Mouse (Mus musculus): ENCODE measurements around the gene March4. TPM values are rescaled to one million over a fixed set of nuclear protein-coding genes. Genes with fewer than 3 reads are reported as not detected.

Gene March4
- polyA plus RNA-seq, 2 experiments, result not detected

DNA sequence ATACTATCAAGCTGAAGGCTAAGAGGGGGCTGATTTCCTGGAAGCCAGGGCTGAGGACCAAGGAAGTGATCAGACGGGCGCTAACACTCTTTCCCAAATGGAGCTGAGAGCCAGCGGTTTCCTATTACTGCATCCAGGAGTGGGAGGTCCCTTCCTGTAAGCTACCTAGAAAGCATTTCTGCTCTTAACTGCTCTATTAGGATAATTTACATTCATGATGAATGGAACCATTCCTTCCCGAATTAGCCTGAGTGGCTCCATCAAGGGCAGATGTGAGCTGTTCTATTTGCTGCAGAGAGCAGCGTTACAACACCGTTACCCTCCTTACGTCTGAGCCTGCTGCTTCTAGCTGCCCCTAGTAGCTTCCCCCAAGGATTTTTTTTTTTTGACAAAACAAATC lies 37.3 kb upstream of the March4 start:
- DNase-seq (ENCODE audit: low read depth in 3 of 3, low spot score in 3 of 3) (no peak), ATAC-seq (ENCODE audit: insufficient read depth) (no peak)
- 49% methylated on average over 7 of the region's 7 CpGs for WGBS (ENCODE audit: insufficient replicate concordance)
- H3K9me3 ChIP-seq (ENCODE audit: control insufficient read depth, low read length), result no peaks in the 10 kb centered on the region
- H3K27me3 ChIP-seq (ENCODE audit: control insufficient read depth, insufficient read depth, low read length), result no peaks in the 10 kb centered on the region; the same call in none of the 2 replicates
- H3K27ac ChIP-seq, result no peak overlapping the region
- H3K36me3 ChIP-seq (replicated peaks; ENCODE audit: control insufficient read depth, insufficient read depth, low read depth), result no peaks in the 10 kb centered on the region
- TF ChIP-seq EP300 (IDR thresholded peaks at IDR 0.05; ENCODE audit: low read depth), result no peak
- no peak for TF ChIP-seq CTCF (IDR thresholded peaks at IDR 0.05; ENCODE audit: low read depth)
- H3K4me1 ChIP-seq (replicated peaks; ENCODE audit: control insufficient read depth in 2 of 2, insufficient read depth in 2 of 2, low read length in 1 of 2), result no peaks in the 10 kb centered on the region
- H3K4me2 ChIP-seq (ENCODE audit: low read depth), result no peak overlapping the region
- no peak overlapping the region for H3K9ac ChIP-seq (replicated peaks)
- no peak overlapping the region for H3K4me3 ChIP-seq (ENCODE audit: insufficient read depth in 1 of 2, low read depth in 2 of 2, low read length in 2 of 2)

DNA sequence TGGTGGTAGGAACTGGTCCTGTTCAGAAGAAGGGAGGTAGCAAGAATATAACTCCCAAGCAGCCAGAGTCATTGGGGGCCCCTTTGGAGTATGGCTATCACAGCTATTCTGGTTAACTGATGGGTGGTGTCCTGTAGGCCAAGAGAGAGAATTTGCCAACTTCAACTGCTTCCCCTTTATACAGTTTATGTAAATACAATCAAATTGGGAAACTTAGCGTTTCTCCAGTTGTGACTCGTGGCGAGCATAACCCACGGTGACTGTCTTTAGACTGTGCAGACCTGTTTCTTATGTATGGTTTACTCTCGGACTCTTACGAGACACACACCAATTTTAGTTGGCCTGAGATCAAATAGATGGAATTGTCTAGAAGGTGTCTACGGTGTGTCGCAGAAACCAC lies 32.0 kb upstream of the March4 start:
- no peak for ATAC-seq (ENCODE audit: insufficient read depth)
- H3K9me3 ChIP-seq (ENCODE audit: control insufficient read depth, low read length), result no peaks in the 10 kb centered on the region

DNA sequence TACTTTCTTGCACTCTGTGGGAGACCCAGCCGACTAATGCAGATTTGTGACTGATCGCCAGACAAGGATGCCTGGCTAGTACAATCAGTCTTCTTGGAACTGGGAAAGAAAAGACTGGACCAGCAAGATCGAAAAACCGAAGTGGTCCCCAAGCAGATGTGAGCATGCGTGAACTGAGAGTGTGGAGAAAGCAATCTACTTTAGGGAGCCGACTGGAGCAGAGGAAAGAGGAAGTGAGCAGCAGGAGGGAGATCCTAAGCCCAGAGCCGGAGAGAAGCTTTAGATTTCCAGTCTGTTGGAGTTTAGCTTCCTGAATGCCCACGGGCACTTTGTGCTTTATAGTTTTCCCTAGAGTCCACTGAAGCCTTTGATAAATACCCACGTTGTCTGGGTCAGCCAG lies 30.3 kb upstream of the March4 start:
- H3K36me3 ChIP-seq (replicated peaks; ENCODE audit: control insufficient read depth, insufficient read depth, low read depth), result no peaks in the 10 kb centered on the region
- H3K4me1 ChIP-seq (replicated peaks; ENCODE audit: control insufficient read depth in 2 of 2, insufficient read depth in 2 of 2, low read length in 1 of 2), result no peaks in the 10 kb centered on the region
- no peaks in the 10 kb centered on the region for H3K9me3 ChIP-seq (ENCODE audit: control insufficient read depth, low read length)
- H3K27me3 ChIP-seq (ENCODE audit: control insufficient read depth, insufficient read depth, low read length), result no peaks in the 10 kb centered on the region
- no peak overlapping the region for H3K27ac ChIP-seq
- H3K9ac ChIP-seq (replicated peaks), result no peak overlapping the region
- no peak overlapping the region for H3K4me2 ChIP-seq (ENCODE audit: low read depth)
- no peak for TF ChIP-seq CTCF (IDR thresholded peaks at IDR 0.05; ENCODE audit: low read depth)
- no peak for TF ChIP-seq EP300 (IDR thresholded peaks at IDR 0.05; ENCODE audit: low read depth)
- 20% methylated on average over 9 of the region's 9 CpGs for WGBS (ENCODE audit: insufficient replicate concordance)
- ATAC-seq (ENCODE audit: insufficient read depth), result no peak
- no peak for DNase-seq (ENCODE audit: low read depth in 3 of 3, low spot score in 3 of 3)
- no peak overlapping the region for H3K4me3 ChIP-seq (ENCODE audit: insufficient read depth in 1 of 2, low read depth in 2 of 2, low read length in 2 of 2)

More for the DNA sequence above, 32.0 kb upstream of the March4 start:
- TF ChIP-seq EP300 (IDR thresholded peaks at IDR 0.05; ENCODE audit: low read depth), result no peak
- TF ChIP-seq CTCF (IDR thresholded peaks at IDR 0.05; ENCODE audit: low read depth), result no peak
- no peaks in the 10 kb centered on the region for H3K4me1 ChIP-seq (replicated peaks; ENCODE audit: control insufficient read depth in 2 of 2, insufficient read depth in 2 of 2, low read length in 1 of 2)
- H3K9ac ChIP-seq (replicated peaks), result no peak overlapping the region
- H3K4me3 ChIP-seq (ENCODE audit: insufficient read depth in 1 of 2, low read depth in 2 of 2, low read length in 2 of 2), result no peak overlapping the region
- H3K36me3 ChIP-seq (replicated peaks; ENCODE audit: control insufficient read depth, insufficient read depth, low read depth), result no peaks in the 10 kb centered on the region
- 70% methylated on average over 8 of the region's 8 CpGs for WGBS (ENCODE audit: insufficient replicate concordance)
- H3K27ac ChIP-seq, result no peak overlapping the region
- H3K27me3 ChIP-seq (ENCODE audit: control insufficient read depth, insufficient read depth, low read length), result no peaks in the 10 kb centered on the region
- no peak for DNase-seq (ENCODE audit: low read depth in 3 of 3, low spot score in 3 of 3)
- H3K4me2 ChIP-seq (ENCODE audit: low read depth), result no peak overlapping the region

DNA sequence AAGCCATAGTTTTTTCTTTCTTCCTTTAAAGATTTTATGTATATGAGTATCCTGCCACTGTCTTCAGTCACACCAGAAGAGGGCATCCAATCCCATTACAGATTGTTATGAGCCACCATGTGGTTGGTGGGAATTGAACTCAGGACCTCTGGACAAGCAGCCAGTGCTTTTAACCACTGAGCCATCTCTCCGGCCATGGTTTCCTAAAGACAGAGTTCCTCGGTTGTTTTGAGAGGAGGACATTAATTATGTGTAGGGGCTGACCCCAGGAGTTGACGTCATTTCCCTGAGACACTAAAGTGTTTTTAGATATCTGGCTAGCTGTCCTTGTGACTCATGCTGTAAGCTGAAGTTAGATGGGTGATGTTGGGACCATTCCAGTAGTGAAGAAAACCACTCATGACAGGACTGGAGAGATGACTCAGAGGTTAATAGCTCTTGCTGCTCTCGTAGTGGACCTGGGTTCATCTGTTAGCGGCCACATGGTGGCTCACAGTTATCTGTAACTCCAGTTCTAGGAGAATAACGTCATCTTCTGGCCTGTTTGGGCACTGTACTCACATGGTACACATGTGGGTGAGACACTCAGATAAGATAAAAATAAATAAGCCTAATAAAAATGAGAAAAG lies 27.7 kb upstream of the March4 start:
- no peak for ATAC-seq (ENCODE audit: insufficient read depth)
- WGBS (ENCODE audit: insufficient replicate concordance), result 44% methylated on average over 6 of the region's 6 CpGs

DNA sequence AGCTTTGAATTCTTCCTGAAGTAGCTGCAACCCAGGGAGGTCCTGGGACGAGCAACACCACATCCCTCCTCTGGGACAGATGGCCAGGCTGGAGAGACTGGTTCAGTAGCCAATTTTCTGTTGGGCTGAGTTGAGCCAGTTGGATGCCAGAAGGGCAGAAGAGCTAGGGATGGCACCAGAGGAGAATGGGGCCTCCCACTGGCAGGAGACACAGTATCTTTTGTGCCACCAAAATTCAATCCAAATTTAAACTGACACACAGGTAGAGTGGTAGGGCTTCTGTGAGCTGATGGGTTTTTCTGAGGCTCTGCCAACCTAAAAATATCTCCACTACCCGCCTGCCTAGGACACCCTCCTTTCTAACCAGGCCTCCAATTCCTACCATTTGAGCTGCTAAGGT lies 21.9 kb upstream of the March4 start:
- H3K4me1 ChIP-seq (replicated peaks; ENCODE audit: control insufficient read depth in 2 of 2, insufficient read depth in 2 of 2, low read length in 1 of 2), result no peaks in the 10 kb centered on the region
- no peaks in the 10 kb centered on the region for H3K36me3 ChIP-seq (replicated peaks; ENCODE audit: control insufficient read depth, insufficient read depth, low read depth)
- no peaks in the 10 kb centered on the region for H3K9me3 ChIP-seq (ENCODE audit: control insufficient read depth, low read length)
- H3K4me3 ChIP-seq (ENCODE audit: insufficient read depth in 1 of 2, low read depth in 2 of 2, low read length in 2 of 2), result no peak overlapping the region
- DNase-seq (ENCODE audit: low read depth in 3 of 3, low spot score in 3 of 3) (no peak), ATAC-seq (ENCODE audit: insufficient read depth) (no peak)
- H3K4me2 ChIP-seq (ENCODE audit: low read depth), result no peak overlapping the region
- H3K27me3 ChIP-seq (ENCODE audit: control insufficient read depth, insufficient read depth, low read length), result no peaks in the 10 kb centered on the region
- no peak for TF ChIP-seq EP300 (IDR thresholded peaks at IDR 0.05; ENCODE audit: low read depth)
- no peak for TF ChIP-seq CTCF (IDR thresholded peaks at IDR 0.05; ENCODE audit: low read depth)
- 27% methylated on average over 2 of the region's 2 CpGs for WGBS (ENCODE audit: insufficient replicate concordance)
- H3K27ac ChIP-seq, result no peak overlapping the region
- H3K9ac ChIP-seq (replicated peaks), result no peak overlapping the region

More for the DNA sequence above, 27.7 kb upstream of the March4 start:
- H3K27ac ChIP-seq, result no peak overlapping the region
- H3K27me3 ChIP-seq (ENCODE audit: control insufficient read depth, insufficient read depth, low read length), result no peaks in the 10 kb centered on the region
- H3K36me3 ChIP-seq (replicated peaks; ENCODE audit: control insufficient read depth, insufficient read depth, low read depth), result no peaks in the 10 kb centered on the region
- no peak overlapping the region for H3K4me3 ChIP-seq (ENCODE audit: insufficient read depth in 1 of 2, low read depth in 2 of 2, low read length in 2 of 2)
- H3K9me3 ChIP-seq (ENCODE audit: control insufficient read depth, low read length), result no peaks in the 10 kb centered on the region
- H3K9ac ChIP-seq (replicated peaks), result no peak overlapping the region
- TF ChIP-seq CTCF (IDR thresholded peaks at IDR 0.05; ENCODE audit: low read depth), result no peak
- TF ChIP-seq EP300 (IDR thresholded peaks at IDR 0.05; ENCODE audit: low read depth), result no peak
- no peaks in the 10 kb centered on the region for H3K4me1 ChIP-seq (replicated peaks; ENCODE audit: control insufficient read depth in 2 of 2, insufficient read depth in 2 of 2, low read length in 1 of 2)
- no peak overlapping the region for H3K4me2 ChIP-seq (ENCODE audit: low read depth)
- DNase-seq (ENCODE audit: low read depth in 3 of 3, low spot score in 3 of 3), result peak in 1 of 3 experiments; percentile 6
